Mouse (Mus musculus) forebrain, postnatal 0 days (tissue): ENCODE data around the gene Chrna9. TPM values are rescaled to one million over a fixed set of nuclear protein-coding genes. Genes with fewer than 3 reads are reported as not detected.

ENCODE experiments used
- ATAC-seq: fragments of 200-750 bp; cut with Nextera tagmentation; 2 replicates; pipeline ENCODE4 v1.8.0; 2017; ENCODE audit warnings: mild to moderate bottlenecking, moderate library complexity
- DNase-seq: peaks from one replicate; pipeline ENCODE4 v3.0.0-alpha.2; 2015
- H3K27ac ChIP-seq: fragments of 300-500 bp; sonication (generic); 2 replicates; pipeline ENCODE4 v1.5.1; 2014; ENCODE audit warnings: low read depth, mild to moderate bottlenecking, antibody characterized with exemption, low read length, moderate library complexity, mixed read lengths
- H3K27me3 ChIP-seq: fragments of 300-500 bp; sonication (generic); 2 replicates; pipeline ENCODE4 v1.6.1; 2014; ENCODE audit warnings: mild to moderate bottlenecking, low read length, mixed read lengths; ENCODE audit not compliant: insufficient read depth
- H3K36me3 ChIP-seq: fragments of 300-500 bp; sonication (generic); 2 replicates; pipeline ENCODE4 v1.6.1; 2014; ENCODE audit warnings: mild to moderate bottlenecking, moderate library complexity; ENCODE audit not compliant: insufficient read depth
- H3K4me1 ChIP-seq: fragments of 300-500 bp; sonication (generic); 2 replicates; pipeline ENCODE4 v1.6.1; 2014; ENCODE audit warnings: antibody characterized with exemption; ENCODE audit not compliant: insufficient read depth
- H3K4me2 ChIP-seq: fragments of 300-500 bp; sonication (generic); 2 replicates; pipeline ENCODE4 v1.6.1; 2014; ENCODE audit warnings: low read depth, mild to moderate bottlenecking, moderate library complexity
- H3K4me3 ChIP-seq: fragments of 300-500 bp; sonication (generic); 2 replicates; pipeline ENCODE4 v1.5.1; 2014; ENCODE audit warnings: low read depth, low read length, mixed read lengths
- H3K9ac ChIP-seq: fragments of 300-500 bp; sonication (generic); 2 replicates; pipeline ENCODE4 v1.6.1; 2014; ENCODE audit warnings: mild to moderate bottlenecking
- H3K9me3 ChIP-seq: fragments of 300-500 bp; sonication (generic); 2 replicates; pipeline ENCODE4 v1.6.1; 2016; ENCODE audit warnings: low read length
- CTCF ChIP-seq: sonication (generic); IDR thresholded peaks from 2 replicates; pipeline ENCODE4 v1.5.1; 2016; ENCODE audit warnings: antibody characterized with exemption, control low read depth, low read depth
- WGBS: fragments of 180-500 bp; shearing (Covaris S2); extraction: QIAGEN DNeasy Blood & Tissue Kit; methylation state at CpG from one replicate; pipeline ENCODE4 v1.1.7; 2014; 5-methylcytosine and 5-hydroxymethylcytosine counted together
- polyA plus RNA-seq: library from polyadenylated mRNA; unstranded; fragments of >200 nt; fragmentation: Nextera tagmentation; extraction: Ambion mirVana; gene quantifications from 2 replicates; pipeline ENCODE4 v1.2.1, GENCODE M21; 2015
- total RNA-seq: library from RNA; depleted of rRNA; stranded (reverse); fragments of >200 nt; gene quantifications from 2 replicates; pipeline ENCODE4 v1.2.3, GENCODE M21; 2014

Gene Chrna9
- total and polyA plus RNA-seq, 2 experiments from 2014 or later = 0.52 TPM; not detected in 1

DNA sequence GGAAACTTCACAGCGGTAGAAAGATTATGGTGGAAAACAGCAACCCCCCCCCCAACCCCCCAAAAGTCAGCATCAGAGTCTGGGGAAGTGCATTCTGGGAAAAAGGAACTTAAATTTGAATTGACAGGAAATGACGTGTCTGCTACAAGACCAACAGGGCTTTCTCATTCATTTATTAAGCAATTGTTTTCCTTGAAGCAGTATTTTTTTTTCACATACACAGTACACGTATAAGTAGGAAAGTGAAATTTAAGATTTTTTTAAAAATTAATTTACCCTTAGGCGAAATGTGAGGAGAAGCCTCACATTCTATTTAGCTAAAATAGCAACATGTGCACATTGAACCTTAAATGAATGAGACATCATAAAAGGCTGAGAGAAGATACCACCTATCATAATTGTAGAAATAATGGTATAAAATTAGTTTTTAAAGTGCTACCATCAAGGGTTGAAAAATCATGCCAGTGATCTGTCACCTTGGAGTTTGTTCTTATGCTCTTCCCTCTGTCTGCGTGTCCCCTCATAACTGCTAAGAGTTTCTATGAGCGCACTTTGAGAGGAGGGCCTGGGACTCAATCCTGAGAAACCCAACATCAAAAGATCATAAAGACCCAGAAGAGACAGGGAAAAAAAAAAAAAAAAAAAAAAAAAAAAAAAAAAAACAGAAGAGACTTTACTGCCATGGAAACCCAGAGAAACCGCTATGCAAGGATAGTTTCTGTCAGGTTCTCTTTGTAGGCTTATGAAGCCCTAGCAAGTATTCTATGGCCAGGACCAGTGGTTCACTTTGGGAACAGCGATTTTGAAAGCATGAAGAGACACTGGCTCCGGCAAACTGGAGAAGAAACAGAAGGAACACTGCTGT, 21.7 kb downstream of the Chrna9 start:
- TF ChIP-seq CTCF = no peak
- 80% methylated on average over 9 of the region's 9 CpGs for WGBS
- Histone ChIP-seq H3K36me3 (no peaks in the 10 kb centered on the region), H3K4me1 (peaks cover 11% of the 10 kb centered on the region; the same call in 1 of the 2 replicates), H3K27ac (peak overlapping the region; percentile 69), H3K9me3 (no peaks in the 10 kb centered on the region), H3K9ac (no peak overlapping the region), H3K27me3 (no peaks in the 10 kb centered on the region), H3K4me2 (peak overlapping the region; percentile 46), H3K4me3 (peak overlapping the region; percentile 24; the same call in 1 of the 2 replicates)
- no peak for DNase-seq
- peak; percentile 2; the same call in 1 of the 2 replicates for ATAC-seq

- peak; percentile 86 for TF ChIP-seq CTCF
- Histone ChIP-seq H3K4me3 (no peak overlapping the region), H3K9me3 (no peaks in the 10 kb centered on the region), H3K9ac (no peak overlapping the region), H3K4me1 (peaks cover 11% of the 10 kb centered on the region; the same call in 1 of the 2 replicates), H3K4me2 (no peak overlapping the region), H3K27ac (no peak overlapping the region), H3K36me3 (no peaks in the 10 kb centered on the region), H3K27me3 (no peaks in the 10 kb centered on the region)
- DNase-seq (peak; percentile 77), ATAC-seq (0 out of 2 replicates have a peak, but pooled peaks have one; percentile 35)
- WGBS = 4% methylated on average over 4 of the region's 4 CpGs
Measured at GRCm38 (mm10) chr5:65958597-65958996, 23.9 kb downstream of the Chrna9 start.

DNA sequence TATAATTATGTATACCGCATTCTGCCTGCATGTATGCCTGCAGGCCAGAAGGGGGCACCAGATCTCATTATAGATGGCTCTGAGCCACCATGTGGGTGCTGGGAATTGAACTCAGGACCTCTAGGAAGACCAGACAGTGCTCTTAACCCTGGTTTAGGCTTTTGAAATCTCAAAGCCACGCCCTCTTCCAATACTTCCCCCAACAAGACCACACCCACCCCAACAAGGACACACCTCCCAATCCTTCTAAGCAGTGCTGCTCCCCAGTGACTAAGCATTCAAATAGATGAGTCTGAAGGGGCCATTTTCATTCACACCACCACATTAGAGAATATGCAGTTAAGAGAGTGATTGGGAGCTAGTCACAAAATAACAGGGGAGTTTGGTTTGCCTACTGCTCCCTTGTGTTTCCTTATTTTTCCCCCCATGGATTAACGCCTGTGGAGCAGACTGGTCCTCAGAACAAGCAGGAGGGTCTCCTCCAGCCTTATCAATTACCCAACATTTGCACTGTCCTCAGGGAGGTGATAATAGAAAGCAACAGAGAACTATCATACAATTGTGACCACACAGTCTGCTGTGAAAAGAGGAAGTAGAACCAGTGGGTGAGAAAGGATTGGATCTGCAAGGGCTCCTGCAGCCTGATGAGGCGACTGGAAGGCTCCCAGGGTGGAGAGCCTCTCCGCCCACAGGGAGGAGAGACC, 25.3 kb downstream of the Chrna9 start:
- H3K9ac ChIP-seq = no peak overlapping the region
- no peaks in the 10 kb centered on the region for H3K9me3 ChIP-seq
- no peak overlapping the region for H3K4me3 ChIP-seq
- DNase-seq (no peak), ATAC-seq (no peak)
- H3K36me3 ChIP-seq = no peaks in the 10 kb centered on the region
- 87% methylated on average over 5 of the region's 5 CpGs for WGBS
- no peak overlapping the region for H3K27ac ChIP-seq
- no peak overlapping the region for H3K4me2 ChIP-seq
- H3K4me1 ChIP-seq = peaks cover 9% of the 10 kb centered on the region; the same call in 1 of the 2 replicates
- H3K27me3 ChIP-seq = no peaks in the 10 kb centered on the region
- TF ChIP-seq CTCF = no peak

- Histone ChIP-seq H3K4me3 (no peak overlapping the region), H3K27ac (no peak overlapping the region), H3K4me1 (peaks cover 3% of the 10 kb centered on the region; the same call in 1 of the 2 replicates), H3K36me3 (no peaks in the 10 kb centered on the region), H3K9ac (no peak overlapping the region), H3K9me3 (no peaks in the 10 kb centered on the region), H3K27me3 (no peaks in the 10 kb centered on the region), H3K4me2 (no peak overlapping the region)
- no peak for TF ChIP-seq CTCF
- DNase-seq (no peak), ATAC-seq (no peak)
- WGBS = 94% methylated on average over 11 of the region's 11 CpGs
Measured at GRCm38 (mm10) chr5:65960597-65960950, 25.9 kb downstream of the Chrna9 start.

- no peak overlapping the region for H3K9ac ChIP-seq
- H3K27me3 ChIP-seq = no peaks in the 10 kb centered on the region
- no peak for TF ChIP-seq CTCF
- DNase-seq = no peak
- H3K4me1 ChIP-seq = no peaks in the 10 kb centered on the region
- no peak for ATAC-seq
- H3K4me2 ChIP-seq = no peak overlapping the region
- H3K9me3 ChIP-seq = no peaks in the 10 kb centered on the region
- WGBS = 84% methylated on average over 5 of the region's 5 CpGs
- no peak overlapping the region for H3K4me3 ChIP-seq
- no peaks in the 10 kb centered on the region for H3K36me3 ChIP-seq
- H3K27ac ChIP-seq = no peak overlapping the region
Measured at GRCm38 (mm10) chr5:65963291-65963690, 28.6 kb downstream of the Chrna9 start.

DNA sequence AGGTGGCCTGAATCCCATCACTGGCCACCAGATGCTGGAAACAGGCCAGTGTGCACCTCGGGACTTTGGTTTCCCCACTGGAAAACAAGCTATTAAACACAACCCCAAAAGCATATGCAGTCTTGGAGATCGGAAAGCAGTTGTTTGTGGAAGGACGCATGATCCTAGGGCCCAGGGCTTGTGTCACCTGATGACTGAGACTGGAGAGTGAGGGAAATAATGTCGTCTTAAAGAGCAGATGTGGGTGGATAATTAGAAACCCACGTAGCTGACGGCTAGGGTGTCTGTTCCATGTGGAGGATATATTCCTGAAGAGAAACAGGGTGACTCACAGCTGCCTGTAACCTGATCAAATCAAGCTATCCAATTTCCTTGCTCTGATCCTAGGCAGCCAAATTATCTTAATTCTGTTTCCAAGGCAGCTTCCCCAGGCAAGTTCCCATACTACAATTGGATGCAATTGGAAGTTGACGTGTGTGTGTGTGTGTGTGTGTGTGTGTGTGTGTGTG, 31.1 kb downstream of the Chrna9 start:
- Histone ChIP-seq H3K4me1 (no peaks in the 10 kb centered on the region), H3K27me3 (no peaks in the 10 kb centered on the region), H3K27ac (no peak overlapping the region), H3K9ac (no peak overlapping the region), H3K4me3 (no peak overlapping the region), H3K4me2 (no peak overlapping the region), H3K36me3 (no peaks in the 10 kb centered on the region), H3K9me3 (no peaks in the 10 kb centered on the region)
- no peak for TF ChIP-seq CTCF
- DNase-seq = no peak
- ATAC-seq = peak; percentile 77; the same call in 1 of the 2 replicates
- WGBS = 58% methylated on average over 7 of the region's 7 CpGs
